Mouse (Mus musculus) MEL (cell line): ENCODE data around the gene Cyfip2. TPM values are rescaled to one million over a fixed set of nuclear protein-coding genes. Genes with fewer than 3 reads are reported as not detected.

Experiments
- DNase-seq: peaks from one replicate; pipeline ENCODE4 v3.0.0; 2011; ENCODE audit warnings: low read depth, low spot score
- H3K27ac ChIP-seq: 2 replicates; pipeline ENCODE4 v1.5.1; 2012; ENCODE audit warnings: low read depth, mild to moderate bottlenecking, control low read depth, low read length, moderate library complexity; ENCODE audit not compliant: control insufficient read depth
- H3K27me3 ChIP-seq, 2 experiments: fragments of 150-350 bp in 1 of 2; sonication (generic) in 1 of 2; 2 replicates each; pipeline ENCODE4 v1.6.1; 2012; ENCODE audit warnings: low read length in 2 of 2, mild to moderate bottlenecking in 2 of 2, improper control_type of control experiment in 1 of 2, moderate library complexity in 1 of 2; ENCODE audit not compliant: insufficient read depth in 2 of 2, control insufficient read depth in 1 of 2
- H3K36me3 ChIP-seq, 2 experiments: 2 replicates each; pipeline ENCODE4 v1.6.1; 2012 to 2014; ENCODE audit warnings: low read length in 2 of 2, improper control_type of control experiment in 1 of 2, inconsistent platforms in 1 of 2, mild to moderate bottlenecking in 1 of 2; ENCODE audit not compliant: insufficient read depth in 2 of 2, control insufficient read depth in 1 of 2
- H3K4me1 ChIP-seq, 2 experiments: fragments of 150-350 bp in 1 of 2; sonication (generic) in 1 of 2; 2 replicates each; pipeline ENCODE4 v1.6.1; 2012; ENCODE audit warnings: low read length in 2 of 2, improper control_type of control experiment in 1 of 2, mild to moderate bottlenecking in 1 of 2; ENCODE audit not compliant: insufficient read depth in 2 of 2, control insufficient read depth in 1 of 2
- H3K4me3 ChIP-seq, 2 experiments: fragments of 150-350 bp in 1 of 2; sonication (generic) in 1 of 2; 2 replicates each; pipeline ENCODE4 v1.5.1; 2012; ENCODE audit warnings: low read depth in 2 of 2, low read length in 2 of 2, mild to moderate bottlenecking in 2 of 2, moderate library complexity in 2 of 2, control low read depth in 1 of 2, improper control_type of control experiment in 1 of 2; ENCODE audit not compliant: control insufficient read depth in 1 of 2, insufficient read depth in 1 of 2
- H3K79me2 ChIP-seq: 2 replicates; pipeline ENCODE4 v1.6.1; 2012; ENCODE audit warnings: mild to moderate bottlenecking, low read length, moderate library complexity; ENCODE audit not compliant: control insufficient read depth, poor library complexity, insufficient read depth
- H3K9ac ChIP-seq: 2 replicates; pipeline ENCODE4 v1.6.1; 2012; ENCODE audit warnings: low read depth, mild to moderate bottlenecking, control low read depth, low read length, moderate library complexity; ENCODE audit not compliant: control insufficient read depth, poor library complexity, severe bottlenecking
- H3K9me3 ChIP-seq: fragments of 150-350 bp; sonication (generic); replicated peaks from 2 replicates; pipeline ENCODE4 v1.6.1; 2012; ENCODE audit warnings: mild to moderate bottlenecking, low read length, improper control_type of control experiment, moderate library complexity; ENCODE audit not compliant: insufficient read depth
- CHD2 ChIP-seq: IDR thresholded peaks from 2 replicates; pipeline ENCODE4 v1.6.1; 2011; ENCODE audit warnings: low read length, improper control_type of control experiment
- CTCF ChIP-seq, 3 experiments: IDR thresholded peaks in 2 of 3; conservative IDR thresholded peaks in 1 of 3; 2 replicates each; pipeline ENCODE4 v1.5.1; 2011 to 2012; ENCODE audit warnings: low read length in 3 of 3, low read depth in 2 of 3, mild to moderate bottlenecking in 2 of 3, improper control_type of control experiment in 1 of 3, inconsistent platforms in 1 of 3, mixed read lengths in 1 of 3, moderate library complexity in 1 of 3; ENCODE audit not compliant: control insufficient read depth in 1 of 3, insufficient read depth in 1 of 3, poor library complexity in 1 of 3, severe bottlenecking in 1 of 3
- E2F4 ChIP-seq: IDR thresholded peaks from 2 replicates; pipeline ENCODE4 v1.6.1; 2011; ENCODE audit warnings: low read depth, low read length, improper control_type of control experiment, borderline replicate concordance
- ETS1 ChIP-seq: IDR thresholded peaks from 2 replicates; pipeline ENCODE4 v1.6.1; 2012; ENCODE audit warnings: low read depth, mild to moderate bottlenecking, inconsistent platforms, low read length, improper control_type of control experiment, moderate library complexity
- JUND ChIP-seq: IDR thresholded peaks from 2 replicates; pipeline ENCODE4 v1.6.1; 2011; ENCODE audit warnings: low read depth, mild to moderate bottlenecking, improper control_type of control experiment, low read length
- KAT2A ChIP-seq: conservative IDR thresholded peaks from 2 replicates; pipeline ENCODE4 v1.6.1; 2012; ENCODE audit warnings: low read depth, low read length, improper control_type of control experiment, inconsistent platforms
- MAFK ChIP-seq: IDR thresholded peaks from 2 replicates; pipeline ENCODE4 v1.6.1; 2011; ENCODE audit warnings: low read depth, mild to moderate bottlenecking, low read length, improper control_type of control experiment, borderline replicate concordance
- MAX ChIP-seq: IDR thresholded peaks from 2 replicates; pipeline ENCODE4 v1.6.1; 2011; ENCODE audit warnings: low read length, improper control_type of control experiment
- MYB ChIP-seq: IDR thresholded peaks from 2 replicates; pipeline ENCODE4 v1.6.1; 2011; ENCODE audit warnings: mild to moderate bottlenecking, low read depth, low read length, improper control_type of control experiment
- POLR2A ChIP-seq, 2 experiments: IDR thresholded peaks; 2 replicates each; pipeline ENCODE4 v1.6.1; 2011 to 2012; ENCODE audit warnings: low read length in 2 of 2, mild to moderate bottlenecking in 2 of 2, control low read depth in 1 of 2, improper control_type of control experiment in 1 of 2, low read depth in 1 of 2, moderate library complexity in 1 of 2; ENCODE audit not compliant: control insufficient read depth in 1 of 2, insufficient read depth in 1 of 2, poor library complexity in 1 of 2
- SIN3A ChIP-seq: IDR thresholded peaks from 2 replicates; pipeline ENCODE4 v1.6.1; 2012; ENCODE audit warnings: low read length, improper control_type of control experiment, inconsistent platforms
- SMC3 ChIP-seq: IDR thresholded peaks from 2 replicates; pipeline ENCODE4 v1.6.1; 2011; ENCODE audit warnings: low read depth, low read length, improper control_type of control experiment
- TAL1 ChIP-seq: IDR thresholded peaks from 2 replicates; pipeline ENCODE4 v1.6.1; 2012; ENCODE audit warnings: mild to moderate bottlenecking, inconsistent platforms, low read length, moderate library complexity, mixed read lengths
- TBP ChIP-seq: IDR thresholded peaks from 2 replicates; pipeline ENCODE4 v1.8.0; 2011; ENCODE audit warnings: low read depth, low read length, improper control_type of control experiment
- TCF12 ChIP-seq: IDR thresholded peaks from 2 replicates; pipeline ENCODE4 v1.6.1; 2014; ENCODE audit warnings: low read depth, mild to moderate bottlenecking, inconsistent platforms, low read length, improper control_type of control experiment, moderate library complexity
- USF2 ChIP-seq, 2 experiments: IDR thresholded peaks; 2 replicates each; pipeline ENCODE4 v1.6.1; 2011 to 2012; ENCODE audit warnings: improper control_type of control experiment in 2 of 2, low read length in 2 of 2, borderline replicate concordance in 1 of 2, inconsistent platforms in 1 of 2, low read depth in 1 of 2, mild to moderate bottlenecking in 1 of 2; ENCODE audit not compliant: insufficient read depth in 1 of 2
- ZC3H11A ChIP-seq: IDR thresholded peaks from 2 replicates; pipeline ENCODE4 v1.6.1; 2012; ENCODE audit warnings: low read depth, mild to moderate bottlenecking, inconsistent platforms, low read length, improper control_type of control experiment
- ZMIZ1 ChIP-seq: IDR thresholded peaks from 2 replicates; pipeline ENCODE4 v1.6.1; 2012; ENCODE audit warnings: low read depth, mild to moderate bottlenecking, inconsistent platforms, low read length, improper control_type of control experiment, moderate library complexity
- ZNF384 ChIP-seq: IDR thresholded peaks from 2 replicates; pipeline ENCODE4 v1.6.1; 2012; ENCODE audit warnings: low read depth, mild to moderate bottlenecking, inconsistent platforms, low read length, improper control_type of control experiment
- polyA plus RNA-seq, 2 experiments: library from polyadenylated mRNA; stranded (reverse) in 1 of 2; unstranded in 1 of 2; fragments of >175 nt in 1 of 2; fragments of >200 nt in 1 of 2; gene quantifications; 2 replicates each; pipeline versions ENCODE4 v1.2.1 to v1.2.4; 2012; ENCODE audit warnings: low replicate concordance in 2 of 2, low read depth in 1 of 2; ENCODE audit not compliant: insufficient read length in 2 of 2, insufficient read depth in 1 of 2, missing spikeins in 1 of 2
- total RNA-seq: library from RNA; depleted of rRNA; stranded (reverse); fragments of 300-350 nt; gene quantifications from 2 replicates; pipeline ENCODE4 v1.2.3, GENCODE M21; 2012

Cyfip2 gene
- total and polyA plus RNA-seq, 3 experiments, result 9.9 to 31.8 (median 18.9) TPM

DNA sequence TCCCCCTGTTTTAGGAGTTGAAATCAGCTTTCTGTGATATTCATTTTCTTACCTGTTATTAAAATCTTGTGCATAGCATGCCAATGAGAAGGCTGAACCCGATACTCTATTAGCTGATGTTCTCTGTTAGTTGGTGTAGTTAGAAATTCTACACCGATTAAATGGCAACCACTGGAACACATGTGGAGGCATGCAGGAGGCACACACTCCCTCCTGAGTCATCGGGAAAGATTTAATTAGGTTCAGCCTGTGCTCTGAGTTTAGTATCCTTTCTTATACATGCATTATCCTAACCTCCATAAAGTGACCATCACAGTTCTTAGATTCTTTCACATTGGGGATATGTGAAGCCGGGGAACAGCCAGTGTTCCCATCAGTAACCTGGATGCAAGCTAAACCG is 87.3 kb downstream of the Cyfip2 start:
- no peaks in the 10 kb centered on the region for H3K9me3 ChIP-seq
- peaks cover 0 to 7% of the 10 kb centered on the region in 2 experiments; a peak in 2 of 4 replicates for H3K4me1 ChIP-seq
- peaks cover 0 to 2% of the 10 kb centered on the region in 2 experiments; a peak in 1 of 4 replicates for H3K36me3 ChIP-seq
- H3K27ac ChIP-seq, result no peak overlapping the region
- H3K9ac ChIP-seq, result no peak overlapping the region
- H3K27me3 ChIP-seq, result no peaks in the 10 kb centered on the region
- no peak for DNase-seq
- H3K79me2 ChIP-seq, result no peaks in the 10 kb centered on the region
- TF ChIP-seq TCF12 (no peak), TBP (no peak), TAL1 (no peak), SMC3 (no peak), ZNF384 (no peak), SIN3A (no peak), CHD2 (no peak), POLR2A (IDR thresholded peaks at IDR 0.05; ENCODE audit: control insufficient read depth in 1 of 2, insufficient read depth in 1 of 2, low read depth in 1 of 2, low read length in 2 of 2, poor library complexity in 1 of 2) (no peak), MAX (no peak), JUND (no peak)
- no peak overlapping the region for H3K4me3 ChIP-seq

DNA sequence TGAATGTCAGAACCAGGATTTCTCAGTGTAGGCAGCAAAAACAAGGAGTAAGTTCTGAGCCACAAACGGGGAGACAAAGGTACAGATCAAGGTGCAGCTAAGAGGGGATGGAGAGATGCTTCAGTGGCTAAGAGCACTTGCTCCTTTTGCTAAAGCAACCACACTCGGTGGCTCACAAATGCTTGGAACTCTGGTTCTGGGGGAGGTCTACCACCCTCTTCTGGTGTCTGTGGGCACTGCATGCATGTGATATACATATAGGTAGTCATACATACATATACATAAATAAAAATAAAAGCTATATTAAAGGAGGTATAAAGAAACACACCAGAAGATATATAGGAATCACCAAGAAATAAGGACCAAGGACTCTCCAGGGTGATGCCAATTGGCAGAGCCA is 89.1 kb downstream of the Cyfip2 start:
- H3K4me3 ChIP-seq, result no peak overlapping the region
- no peak overlapping the region for H3K9ac ChIP-seq
- DNase-seq, result peak; percentile 36
- no peak overlapping the region for H3K27ac ChIP-seq
- TF ChIP-seq E2F4, result no peak
- no peak for TF ChIP-seq CHD2
- no peak for TF ChIP-seq USF2 (IDR thresholded peaks at IDR 0.05; ENCODE audit: borderline replicate concordance in 1 of 2, insufficient read depth in 1 of 2, low read depth in 1 of 2, low read length in 2 of 2)
- no peak for TF ChIP-seq MYB
- TF ChIP-seq SMC3, result peak; percentile 23; the same call in 1 of the 2 replicates
- no peak for TF ChIP-seq MAFK
- TF ChIP-seq KAT2A, result no peak
- no peak for TF ChIP-seq ZNF384
- TF ChIP-seq ZC3H11A, result no peak
- TF ChIP-seq ZMIZ1, result no peak
- TF ChIP-seq JUND, result no peak
- no peak for TF ChIP-seq SIN3A
- TF ChIP-seq TAL1, result no peak
- TF ChIP-seq CTCF (IDR thresholded peaks at IDR 0.05 in 2 of 3, conservative IDR thresholded peaks at IDR 0.05 in 1 of 3; ENCODE audit: control insufficient read depth in 1 of 3, insufficient read depth in 1 of 3, low read depth in 2 of 3, low read length in 3 of 3, poor library complexity in 1 of 3, severe bottlenecking in 1 of 3), result peak; percentile 33 to 54 (median 50)
- no peak for TF ChIP-seq ETS1
- no peaks in the 10 kb centered on the region for H3K9me3 ChIP-seq
- H3K27me3 ChIP-seq, result no peaks in the 10 kb centered on the region
- H3K4me1 ChIP-seq, result peaks cover 0 to 7% of the 10 kb centered on the region in 2 experiments; a peak in 2 of 4 replicates
- no peaks in the 10 kb centered on the region for H3K79me2 ChIP-seq
- peaks cover 0 to 2% of the 10 kb centered on the region in 2 experiments; a peak in 1 of 4 replicates for H3K36me3 ChIP-seq
